22 mouse cellular contexts compared by ENCODE assay signal in genomic region chr7:82394435-82395186, GRCm38 (mm10). TPM values are rescaled to one million over a fixed set of nuclear protein-coding genes. Genes with fewer than 3 reads are reported as not detected.
DNase-seq lines count a peak whose midpoint lies in the region; ATAC-seq and TF ChIP-seq lines count a peak whose summit lies in the region.
"Had no signal": no experiment of that assay in that cellular context is flagged by ENCODE, and none has a peak within 500 bp of the region (broad histone marks: within the 10 kb centered on the region; RNA-seq: fewer than 3 reads in every experiment).

No protein-coding gene starts in this region.

- no peak overlapping the region for H3K4me2 ChIP-seq in midbrain, embryonic 14.5 days (ENCODE audit: low read length)
- H3K4me2 ChIP-seq in midbrain, embryonic 11.5 days, result no peak overlapping the region
- no peak overlapping the region for H3K4me2 ChIP-seq in hindbrain, postnatal 0 days (ENCODE audit: low read depth, low read length)
- H3K4me2 ChIP-seq in lung, postnatal 0 days (replicated peaks; ENCODE audit: low read depth, low read length), result no peak overlapping the region
- H3K4me2 ChIP-seq: heart, embryonic 11.5 days; liver, embryonic 11.5 days had no signal

- 76% methylated on average over 6 of the region's 6 CpGs for WGBS in heart, embryonic 10.5 days
- WGBS in midbrain, embryonic 14.5 days, result 61% methylated on average over 6 of the region's 6 CpGs
- 87% methylated on average over 6 of the region's 6 CpGs for WGBS in midbrain, embryonic 11.5 days
- WGBS in hindbrain, postnatal 0 days, result 47% methylated on average over 6 of the region's 6 CpGs
- WGBS in lung, postnatal 0 days, result 66% methylated on average over 6 of the region's 6 CpGs

- no peak overlapping the region for H3K4me3 ChIP-seq in heart, embryonic 10.5 days
- no peak overlapping the region for H3K4me3 ChIP-seq in midbrain, embryonic 14.5 days (replicated peaks; ENCODE audit: low read depth, low read length)
- H3K4me3 ChIP-seq in midbrain, embryonic 11.5 days (ENCODE audit: low read depth, low read length), result no peak overlapping the region
- no peak overlapping the region for H3K4me3 ChIP-seq in hindbrain, postnatal 0 days (ENCODE audit: low read length)
- H3K4me3 ChIP-seq in lung, postnatal 0 days (ENCODE audit: low read depth, low read length), result no peak overlapping the region

- no peak overlapping the region for H3K27ac ChIP-seq in heart, embryonic 10.5 days
- H3K27ac ChIP-seq in midbrain, embryonic 14.5 days (replicated peaks; ENCODE audit: low read depth, low read length), result no peak overlapping the region; the same call in 1 of the 2 replicates
- H3K27ac ChIP-seq in midbrain, embryonic 11.5 days (ENCODE audit: low read depth, low read length), result no peak overlapping the region
- H3K27ac ChIP-seq in hindbrain, postnatal 0 days, result no peak overlapping the region
- H3K27ac ChIP-seq in lung, postnatal 0 days (ENCODE audit: low read length), result no peak overlapping the region

- TF ChIP-seq POLR2A in brain, embryonic 14.5 days (IDR thresholded peaks at IDR 0.05; ENCODE audit: borderline replicate concordance, extremely low read depth, insufficient read depth, insufficient read length, poor library complexity, severe bottlenecking), result no peak

- no peaks in the 10 kb centered on the region for H3K36me3 ChIP-seq in heart, embryonic 10.5 days
- H3K36me3 ChIP-seq in midbrain, embryonic 14.5 days (ENCODE audit: control insufficient read depth, insufficient read depth, low read length), result no peaks in the 10 kb centered on the region
- no peaks in the 10 kb centered on the region for H3K36me3 ChIP-seq in midbrain, embryonic 11.5 days (ENCODE audit: control insufficient read depth, insufficient read depth, low read length)
- no peaks in the 10 kb centered on the region for H3K36me3 ChIP-seq in hindbrain, postnatal 0 days (ENCODE audit: insufficient read depth, low read length)
- no peaks in the 10 kb centered on the region for H3K36me3 ChIP-seq in lung, postnatal 0 days (ENCODE audit: insufficient read depth, low read length)

- DNase-seq in heart, embryonic 10.5 days (ENCODE audit: low spot score), result peak; percentile 51
- DNase-seq in heart, adult 18-20 months, result no peak
- peak; percentile 38 for DNase-seq in midbrain, embryonic 14.5 days
- no peak for DNase-seq in midbrain, embryonic 11.5 days (ENCODE audit: low spot score, missing footprints)
- DNase-seq in brain, embryonic 14.5 days (ENCODE audit: low read depth), result peak; percentile 87
- DNase-seq in hindbrain, postnatal 0 days (ENCODE audit: low spot score), result no peak
- no peak for DNase-seq in lung, postnatal 0 days (ENCODE audit: low spot score)
- no peak for DNase-seq in kidney, postnatal 36 days
- DNase-seq: adrenal gland, adult 8-10 months; B cell, adult 2 months; cerebellum, postnatal 36 days; heart, postnatal 10 days; kidney, adult 2 months; kidney, postnatal 10 days; lung, adult 2 months; lung, postnatal 36 days; spleen, adult 18-20 months; thymus, postnatal 4 days had no signal

- no peaks in the 10 kb centered on the region for H3K9me3 ChIP-seq in heart, embryonic 10.5 days
- no peaks in the 10 kb centered on the region for H3K9me3 ChIP-seq in midbrain, embryonic 14.5 days (ENCODE audit: control insufficient read depth, low read length)
- no peaks in the 10 kb centered on the region for H3K9me3 ChIP-seq in midbrain, embryonic 11.5 days (ENCODE audit: control insufficient read depth, low read length)
- H3K9me3 ChIP-seq in hindbrain, postnatal 0 days (ENCODE audit: low read length), result no peaks in the 10 kb centered on the region
- no peaks in the 10 kb centered on the region for H3K9me3 ChIP-seq in lung, postnatal 0 days (ENCODE audit: low read length)

- ATAC-seq in midbrain, embryonic 14.5 days (ENCODE audit: low FRiP score, low TSS enrichment), result no peak
- ATAC-seq in midbrain, embryonic 11.5 days (ENCODE audit: low FRiP score), result no peak
- peak; percentile 43; the same call in 1 of the 2 replicates for ATAC-seq in hindbrain, postnatal 0 days
- ATAC-seq in lung, postnatal 0 days, result no peak
- ATAC-seq: Patski had no signal

- no peaks in the 10 kb centered on the region for H3K27me3 ChIP-seq in heart, embryonic 10.5 days (ENCODE audit: insufficient read depth, poor library complexity, severe bottlenecking)
- H3K27me3 ChIP-seq in midbrain, embryonic 14.5 days (ENCODE audit: control insufficient read depth, insufficient read depth, low read length), result no peaks in the 10 kb centered on the region
- no peaks in the 10 kb centered on the region for H3K27me3 ChIP-seq in midbrain, embryonic 11.5 days (ENCODE audit: control insufficient read depth, insufficient read depth, low read length)
- no peaks in the 10 kb centered on the region for H3K27me3 ChIP-seq in hindbrain, postnatal 0 days (ENCODE audit: insufficient read depth, low read length)
- H3K27me3 ChIP-seq in lung, postnatal 0 days (replicated peaks; ENCODE audit: insufficient read depth, low read length), result no peaks in the 10 kb centered on the region
- H3K27me3 ChIP-seq: Patski had no signal

- TF ChIP-seq CTCF in brain, embryonic 14.5 days (IDR thresholded peaks at IDR 0.05; ENCODE audit: borderline replicate concordance, extremely low read depth, insufficient read depth, insufficient read length), result no peak
- no peak for TF ChIP-seq CTCF in hindbrain, postnatal 0 days (IDR thresholded peaks at IDR 0.05; ENCODE audit: low read depth)
- no peak for TF ChIP-seq CTCF in lung, postnatal 0 days (IDR thresholded peaks at IDR 0.05)

- no peak overlapping the region for H3K9ac ChIP-seq in midbrain, embryonic 14.5 days (replicated peaks; ENCODE audit: low read length)
- H3K9ac ChIP-seq in midbrain, embryonic 11.5 days (ENCODE audit: low read length), result no peak overlapping the region
- no peak overlapping the region for H3K9ac ChIP-seq in hindbrain, postnatal 0 days (replicated peaks; ENCODE audit: low read length)
- no peak overlapping the region for H3K9ac ChIP-seq in lung, postnatal 0 days (replicated peaks; ENCODE audit: low read depth)

- TF ChIP-seq EP300 in lung, postnatal 0 days (IDR thresholded peaks at IDR 0.05), result no peak

- no peaks in the 10 kb centered on the region; the same call in 1 of the 2 replicates for H3K4me1 ChIP-seq in heart, embryonic 10.5 days
- peaks cover 8% of the 10 kb centered on the region; the same call in 1 of the 2 replicates for H3K4me1 ChIP-seq in midbrain, embryonic 14.5 days (ENCODE audit: control insufficient read depth, insufficient read depth, low read length)
- H3K4me1 ChIP-seq in midbrain, embryonic 11.5 days (ENCODE audit: control insufficient read depth, insufficient read depth, low read length), result no peaks in the 10 kb centered on the region
- H3K4me1 ChIP-seq in hindbrain, postnatal 0 days (ENCODE audit: insufficient read depth, low read length), result no peaks in the 10 kb centered on the region
- no peaks in the 10 kb centered on the region for H3K4me1 ChIP-seq in lung, postnatal 0 days (ENCODE audit: insufficient read depth, low read depth, low read length)

RNA-seq across cellular contexts. Expression of gene Adamtsl3, which starts 59.1 kb away (rescaled TPM):
- polyA plus RNA-seq in heart, embryonic 10.5 days (2016; fragmentation: Nextera tagmentation; extraction: Ambion mirVana), result 0.06 and 0.22 TPM in 2 replicates
- 1 to 10 TPM; 6.0 to 6.4 TPM for total RNA-seq in heart, adult 18-20 months (2021)
- 0.33 and 0.34 TPM in 2 replicates for polyA plus RNA-seq in midbrain, embryonic 14.5 days (2014; fragmentation: Nextera tagmentation; extraction: Ambion mirVana)
- polyA plus RNA-seq in midbrain, embryonic 11.5 days (2014; fragmentation: Nextera tagmentation; extraction: Ambion mirVana), result not detected in 2 replicates
- polyA plus RNA-seq in brain, embryonic 14.5 days (2012; rRNA removed), result 0.54 and 0.92 TPM in 2 replicates
- total RNA-seq in hindbrain, postnatal 0 days (2014; rRNA removed), result 3.5 and 9.7 TPM in 2 replicates
- polyA plus RNA-seq in hindbrain, postnatal 0 days (2015; fragmentation: Nextera tagmentation; extraction: Ambion mirVana), result 1.5 and 2.3 TPM in 2 replicates
- polyA plus RNA-seq in lung, postnatal 0 days (2015; fragmentation: Nextera tagmentation; extraction: Ambion mirVana), result 2.4 and 2.5 TPM in 2 replicates
- total RNA-seq: megakaryocyte-erythroid progenitor cell, adult 5-6 weeks had no signal

Comparison
In these comparisons a context has a peak if more than half of its experiments do, and no peak if none do; other contexts are left out.
1. DNase-seq: peak in heart, embryonic 10.5 days (single experiment), midbrain, embryonic 14.5 days (single experiment) and brain, embryonic 14.5 days (single experiment); none in heart, adult 18-20 months (0 of 2), midbrain, embryonic 11.5 days (single experiment), hindbrain, postnatal 0 days (single experiment), lung, postnatal 0 days (single experiment) and kidney, postnatal 36 days (0 of 2).